Mouse (Mus musculus): ENCODE results near the gene Abcd1.

DNA sequence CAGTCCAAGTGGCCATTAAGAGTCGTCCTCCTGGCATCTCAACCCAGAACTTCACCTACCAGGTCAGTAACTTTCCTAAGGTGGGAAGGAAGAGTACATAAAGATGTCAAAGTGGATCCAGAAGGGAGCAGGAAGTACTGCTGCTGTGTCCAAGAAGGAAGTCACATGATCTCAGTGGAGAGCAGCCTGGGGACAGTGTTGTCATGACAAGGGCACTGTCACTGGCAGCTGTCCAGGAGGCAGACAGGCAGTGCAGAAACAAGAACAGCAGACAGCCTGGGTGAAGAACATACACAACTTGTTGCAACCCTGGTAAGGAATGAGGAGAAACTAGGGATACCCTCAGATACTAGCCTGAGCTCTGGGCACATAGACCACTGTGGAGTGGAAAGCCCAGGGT lies 48.9 kb downstream of the Abcd1 start:
- TF ChIP-seq POLR2A (IDR thresholded peaks at IDR 0.05; ENCODE audit: low read depth, low read length) (no peak), CTCF (IDR thresholded peaks at IDR 0.05; ENCODE audit: extremely low read depth, insufficient read depth, insufficient read length, insufficient replicate concordance) (no peak)

All from spleen, adult 2 months (tissue).